Mouse (Mus musculus) midbrain, postnatal 0 days (tissue): ENCODE data around the gene Tmx1. TPM values are rescaled to one million over a fixed set of nuclear protein-coding genes. Genes with fewer than 3 reads are reported as not detected.

Experiments used
- ATAC-seq: fragments of 200-750 bp; cut with Nextera tagmentation; 2 replicates; pipeline ENCODE4 v1.8.0; 2017; ENCODE audit warnings: moderate number of reproducible peaks, mild to moderate bottlenecking, moderate TSS enrichment, moderate library complexity; ENCODE audit not compliant: low FRiP score
- DNase-seq: peaks from one replicate; pipeline ENCODE4 v3.0.0-alpha.2; 2015; ENCODE audit warnings: low spot score
- H3K27ac ChIP-seq: fragments of 300-500 bp; sonication (generic); 2 replicates; pipeline ENCODE4 v1.5.1; 2014; ENCODE audit warnings: low read depth, mild to moderate bottlenecking, low read length, mixed read lengths
- H3K27me3 ChIP-seq: fragments of 300-500 bp; sonication (generic); 2 replicates; pipeline ENCODE4 v1.6.1; 2014; ENCODE audit warnings: low read length, control low read depth, mixed read lengths; ENCODE audit not compliant: insufficient read depth
- H3K36me3 ChIP-seq: fragments of 300-500 bp; sonication (generic); 2 replicates; pipeline ENCODE4 v1.6.1; 2014; ENCODE audit warnings: low read length, control low read depth, mixed read lengths; ENCODE audit not compliant: insufficient read depth
- H3K4me1 ChIP-seq: fragments of 300-500 bp; sonication (generic); 2 replicates; pipeline ENCODE4 v1.6.1; 2014; ENCODE audit warnings: mild to moderate bottlenecking, control low read depth, antibody characterized with exemption, low read length, mixed read lengths; ENCODE audit not compliant: insufficient read depth
- H3K4me2 ChIP-seq: fragments of 300-500 bp; sonication (generic); 2 replicates; pipeline ENCODE4 v1.6.1; 2014; ENCODE audit warnings: low read depth, mild to moderate bottlenecking, low read length, mixed read lengths; ENCODE audit not compliant: poor library complexity, severe bottlenecking
- H3K4me3 ChIP-seq: fragments of 300-500 bp; sonication (generic); 2 replicates; pipeline ENCODE4 v1.5.1; 2014; ENCODE audit warnings: low read depth, mild to moderate bottlenecking, low read length, moderate library complexity
- H3K9ac ChIP-seq: fragments of 300-500 bp; sonication (generic); replicated peaks from 2 replicates; pipeline ENCODE4 v1.6.1; 2014; ENCODE audit warnings: mild to moderate bottlenecking, low read length, moderate library complexity, mixed read lengths; ENCODE audit not compliant: poor library complexity, severe bottlenecking
- H3K9me3 ChIP-seq: fragments of 300-500 bp; sonication (generic); 2 replicates; pipeline ENCODE4 v1.6.1; 2016; ENCODE audit warnings: low read length, control low read depth
- CTCF ChIP-seq: IDR thresholded peaks from 2 replicates; pipeline ENCODE4 v1.5.1; 2016; ENCODE audit warnings: antibody characterized with exemption, mild to moderate bottlenecking
- WGBS: fragments of 180-500 bp; shearing (Covaris S2); extraction: QIAGEN DNeasy Blood & Tissue Kit; methylation state at CpG from one replicate; pipeline ENCODE4 v1.1.7; 2014; 5-methylcytosine and 5-hydroxymethylcytosine counted together
- polyA plus RNA-seq: library from polyadenylated mRNA; unstranded; fragments of >200 nt; fragmentation: Nextera tagmentation; extraction: Ambion mirVana; gene quantifications from 2 replicates; pipeline ENCODE4 v1.2.1, GENCODE M21; 2015
- total RNA-seq: library from RNA; depleted of rRNA; stranded (reverse); fragments of >200 nt; gene quantifications from 2 replicates; pipeline ENCODE4 v1.2.3, GENCODE M21; 2014; rRNA removed

Gene Tmx1
- total and polyA plus RNA-seq, 2 experiments from 2014 or later = 73.8 to 139 TPM

DNA sequence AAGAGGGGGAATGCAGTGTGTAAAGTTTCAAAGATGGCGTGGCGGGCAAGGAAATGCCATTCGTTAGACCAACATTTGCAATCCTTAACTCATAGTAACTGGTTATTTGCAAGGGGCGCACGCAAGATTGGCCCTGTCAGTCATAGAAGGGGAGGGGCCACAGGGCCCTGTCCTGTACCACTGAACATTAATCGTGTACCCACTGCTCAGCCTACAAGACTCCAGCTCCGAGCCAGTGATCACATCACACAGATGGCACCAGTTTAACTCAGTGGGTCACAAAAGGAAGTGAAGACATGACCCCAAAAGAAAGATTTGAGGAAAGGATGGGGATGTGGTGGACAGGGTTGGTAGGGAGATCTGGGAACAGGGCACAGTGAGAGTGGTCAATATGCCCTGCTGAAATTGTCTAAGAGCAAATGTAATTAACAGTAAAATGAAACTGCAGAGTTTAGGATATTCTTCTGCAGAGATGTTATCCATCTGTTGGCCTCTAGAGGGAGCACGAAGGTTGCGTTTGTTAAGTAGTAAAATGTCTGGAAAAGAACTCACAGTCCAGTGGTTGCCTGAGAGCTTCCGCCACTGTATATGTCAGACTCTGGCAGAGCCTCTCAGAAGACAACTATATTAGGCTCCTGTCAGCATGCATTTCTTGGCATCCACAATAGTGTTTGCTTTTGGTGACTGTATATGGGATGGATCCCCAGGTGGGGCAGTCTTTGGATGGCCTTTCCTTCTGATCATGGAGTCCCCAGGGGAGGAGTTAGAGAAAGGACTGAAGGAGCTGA lies 41.8 kb downstream of the Tmx1 start:
- Histone ChIP-seq H3K4me3 (no peak overlapping the region), H3K4me2 (no peak overlapping the region), H3K27ac (no peak overlapping the region), H3K4me1 (no peaks in the 10 kb centered on the region), H3K9me3 (no peaks in the 10 kb centered on the region), H3K9ac (no peak overlapping the region), H3K27me3 (no peaks in the 10 kb centered on the region), H3K36me3 (no peaks in the 10 kb centered on the region)
- peak; percentile 86 for DNase-seq
- 56% methylated on average over 10 of the region's 10 CpGs for WGBS
- peak; percentile 60; the same call in 1 of the 2 replicates for ATAC-seq
- TF ChIP-seq CTCF = peak; percentile 93

DNA sequence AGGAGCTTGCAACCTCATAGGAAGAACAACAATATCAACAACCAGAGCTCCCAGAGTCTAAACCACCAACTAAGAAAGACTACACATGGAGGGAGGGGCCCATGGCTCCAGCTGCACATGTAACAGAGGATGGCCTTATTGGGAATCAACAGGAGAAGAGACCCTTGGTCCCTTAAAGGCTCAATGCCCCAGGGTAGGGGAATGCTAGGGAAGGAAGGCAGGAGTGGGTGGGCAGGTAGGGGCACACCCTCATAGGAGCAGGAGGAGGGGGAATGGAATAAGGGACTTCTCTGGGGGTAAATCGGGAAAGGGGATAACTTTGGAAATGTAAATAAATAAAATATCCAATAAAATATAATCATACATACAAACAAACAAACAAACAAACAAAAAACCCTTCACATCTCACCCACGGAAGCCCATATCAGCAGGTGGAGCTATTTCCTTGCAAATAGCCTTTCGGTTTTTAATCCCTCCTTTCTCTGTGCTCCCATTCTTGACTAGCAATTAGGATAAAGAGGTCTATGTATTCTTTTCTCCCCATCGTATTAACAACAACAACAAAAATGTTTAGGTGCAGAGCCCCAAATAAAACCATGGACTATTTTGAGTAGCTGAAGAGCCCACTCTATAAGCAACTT lies 42.5 kb downstream of the Tmx1 start:
- ATAC-seq = no peak
- Histone ChIP-seq H3K27me3 (no peaks in the 10 kb centered on the region), H3K4me1 (no peaks in the 10 kb centered on the region), H3K4me2 (no peak overlapping the region), H3K4me3 (no peak overlapping the region), H3K9ac (no peak overlapping the region), H3K9me3 (no peaks in the 10 kb centered on the region), H3K27ac (no peak overlapping the region), H3K36me3 (no peaks in the 10 kb centered on the region)
- 44% methylated on average over 4 of the region's 4 CpGs for WGBS
- peak; percentile 71 for DNase-seq
- TF ChIP-seq CTCF = peak; percentile 84

DNA sequence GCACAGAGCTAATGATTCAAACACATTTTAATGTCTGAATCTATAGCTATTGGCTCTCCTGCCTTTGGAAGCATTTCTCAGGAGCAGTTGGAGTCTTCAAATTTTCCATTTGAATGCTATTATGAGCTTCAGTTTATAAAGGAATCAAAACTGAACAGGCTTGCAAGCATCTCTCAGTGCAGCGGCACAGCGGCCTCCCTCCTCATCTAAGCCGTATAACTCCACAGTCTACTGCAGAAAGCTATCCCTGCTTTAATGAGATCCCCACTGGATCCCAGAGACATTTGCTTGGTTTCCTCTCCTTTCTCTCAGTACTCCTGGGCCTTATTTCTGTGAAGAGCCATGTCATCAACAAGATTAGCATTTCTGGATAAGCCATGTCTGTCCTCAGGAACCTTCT lies 45.2 kb downstream of the Tmx1 start:
- ATAC-seq (no peak), DNase-seq (peak; percentile 4)
- WGBS = 35% methylated on average over 3 of the region's 3 CpGs
- Histone ChIP-seq H3K9ac (no peak overlapping the region), H3K4me1 (no peaks in the 10 kb centered on the region), H3K27ac (no peak overlapping the region), H3K9me3 (no peaks in the 10 kb centered on the region), H3K4me3 (no peak overlapping the region), H3K36me3 (no peaks in the 10 kb centered on the region), H3K4me2 (no peak overlapping the region), H3K27me3 (no peaks in the 10 kb centered on the region)
- TF ChIP-seq CTCF = no peak

DNA sequence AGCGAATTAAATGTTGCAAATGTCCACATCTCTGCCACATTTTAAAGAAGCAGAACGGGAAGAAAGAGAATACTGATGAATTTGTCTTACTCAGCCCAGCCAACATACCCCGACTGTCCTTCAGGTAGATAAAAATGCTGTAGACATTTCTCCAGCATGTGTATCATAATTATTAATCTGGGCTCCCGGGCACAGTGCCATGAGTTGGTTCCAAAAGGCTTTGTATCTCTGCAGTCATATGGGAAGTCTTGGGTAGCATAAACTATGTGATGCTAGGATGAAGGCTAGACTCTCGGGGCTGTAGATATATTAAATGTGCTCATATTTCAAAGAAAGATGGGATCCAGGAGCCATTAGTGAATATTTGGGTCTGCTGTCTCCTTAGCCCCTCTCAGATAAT lies 53.1 kb downstream of the Tmx1 start:
- no peak overlapping the region for H3K9ac ChIP-seq

DNA sequence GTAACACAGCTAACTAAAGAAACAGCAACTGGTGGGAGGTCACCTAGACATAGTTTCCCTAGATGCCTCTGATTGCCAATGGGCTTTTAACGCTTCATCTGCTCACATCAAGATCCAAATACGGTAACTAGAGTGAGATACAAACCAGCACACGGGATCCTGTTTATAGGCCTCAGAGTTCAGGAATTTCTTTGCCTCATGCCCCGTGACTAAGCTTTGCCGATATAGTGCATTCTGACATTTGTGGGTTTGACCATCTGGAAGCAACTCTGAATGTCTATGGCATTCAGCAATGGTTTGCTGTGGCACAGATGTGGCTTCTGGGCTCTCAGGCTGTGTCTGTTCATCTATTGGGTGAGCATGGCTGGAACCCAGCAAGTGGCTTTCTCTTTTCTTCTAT lies 59.1 kb downstream of the Tmx1 start:
- H3K4me2 ChIP-seq = no peak overlapping the region
- no peaks in the 10 kb centered on the region for H3K4me1 ChIP-seq
- no peak overlapping the region for H3K4me3 ChIP-seq
- H3K9me3 ChIP-seq = no peaks in the 10 kb centered on the region
- ATAC-seq (no peak), DNase-seq (no peak)
- no peak overlapping the region for H3K27ac ChIP-seq
- no peak for TF ChIP-seq CTCF
- no peaks in the 10 kb centered on the region for H3K27me3 ChIP-seq
- WGBS = 92% methylated on average over 5 of the region's 5 CpGs
- no peak overlapping the region for H3K9ac ChIP-seq
- no peaks in the 10 kb centered on the region for H3K36me3 ChIP-seq

More for the DNA sequence above, 53.1 kb downstream of the Tmx1 start:
- H3K4me1 ChIP-seq = no peaks in the 10 kb centered on the region
- H3K9me3 ChIP-seq = no peaks in the 10 kb centered on the region
- no peak overlapping the region for H3K27ac ChIP-seq
- 57% methylated on average over 5 of the region's 5 CpGs for WGBS
- no peak overlapping the region for H3K4me3 ChIP-seq
- no peaks in the 10 kb centered on the region for H3K27me3 ChIP-seq
- TF ChIP-seq CTCF = no peak
- no peak overlapping the region for H3K4me2 ChIP-seq
- H3K36me3 ChIP-seq = no peaks in the 10 kb centered on the region
- ATAC-seq (no peak), DNase-seq (peak; percentile 28)

DNA sequence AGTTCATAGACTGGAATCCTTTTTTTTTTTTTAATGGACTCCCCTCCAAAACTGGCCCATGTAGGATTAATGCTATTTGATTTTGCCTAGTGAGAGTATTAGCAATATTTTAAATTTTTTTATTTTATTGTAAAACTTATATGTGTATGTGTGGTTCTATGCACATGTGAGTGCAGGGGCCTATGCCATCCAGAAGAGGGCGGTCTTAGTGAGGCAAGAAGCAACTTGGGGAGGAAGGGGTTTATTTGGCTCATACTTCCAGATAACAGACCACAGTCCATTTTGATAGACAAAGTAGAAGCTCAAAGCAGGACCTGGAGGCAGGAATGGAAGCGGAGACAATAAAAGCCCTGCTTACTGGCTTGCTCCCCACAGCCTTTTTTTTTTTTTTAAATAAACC lies 59.5 kb downstream of the Tmx1 start:
- WGBS = 88% methylated on average over 2 of the region's 2 CpGs
- ATAC-seq (no peak), DNase-seq (no peak)
- Histone ChIP-seq H3K27me3 (no peaks in the 10 kb centered on the region), H3K36me3 (no peaks in the 10 kb centered on the region), H3K4me2 (no peak overlapping the region), H3K4me3 (no peak overlapping the region), H3K9ac (no peak overlapping the region), H3K9me3 (no peaks in the 10 kb centered on the region), H3K27ac (no peak overlapping the region), H3K4me1 (no peaks in the 10 kb centered on the region)
- peak; percentile 32 for TF ChIP-seq CTCF

Other genes with a start within 250 kb of the Tmx1 start
- gene Pygl, start 221.6 kb upstream of the Tmx1 start, total RNA-seq = 10.7 and 12.4 TPM in 2 replicates
- 8.9 TPM in 2 replicates for gene Pygl, start 221.6 kb upstream of the Tmx1 start, polyA plus RNA-seq
- gene Trim9, start 105.5 kb upstream of the Tmx1 start, total RNA-seq = 219 and 234 TPM in 2 replicates
- gene Trim9, start 105.5 kb upstream of the Tmx1 start, polyA plus RNA-seq = 116 and 120 TPM in 2 replicates